Mouse (Mus musculus) forebrain, embryonic 10.5 days (tissue): Measurements from ENCODE around the gene Rnf26. TPM values are rescaled to one million over a fixed set of nuclear protein-coding genes. Genes with fewer than 3 reads are reported as not detected.

Source experiments
- DNase-seq: peaks from one replicate; pipeline ENCODE4 v3.0.0-alpha.2; 2017; ENCODE audit warnings: low spot score; ENCODE audit errors: extremely low spot score
- H3K27ac ChIP-seq: fragments of 300-500 bp; sonication (generic); 2 replicates; pipeline ENCODE4 v1.5.1; 2016; ENCODE audit warnings: mild to moderate bottlenecking
- H3K27me3 ChIP-seq: fragments of 300-500 bp; sonication (generic); 2 replicates; pipeline ENCODE4 v1.6.1; 2016; ENCODE audit warnings: mild to moderate bottlenecking; ENCODE audit not compliant: poor library complexity, severe bottlenecking
- H3K36me3 ChIP-seq: fragments of 300-500 bp; sonication (generic); replicated peaks from 2 replicates; pipeline ENCODE4 v1.6.1; 2016; ENCODE audit warnings: mild to moderate bottlenecking, moderate library complexity
- H3K4me1 ChIP-seq: fragments of 300-500 bp; sonication (generic); 2 replicates; pipeline ENCODE4 v1.6.1; 2016
- H3K4me3 ChIP-seq: fragments of 300-500 bp; sonication (generic); 2 replicates; pipeline ENCODE4 v1.5.1; 2016; ENCODE audit warnings: mild to moderate bottlenecking, moderate library complexity
- H3K9me3 ChIP-seq: fragments of 300-500 bp; sonication (generic); 2 replicates; pipeline ENCODE4 v1.6.1; 2016; ENCODE audit warnings: mild to moderate bottlenecking, moderate library complexity
- WGBS: fragments of 180-500 bp; shearing (Covaris S2); methylation state at CpG from one replicate; pipeline ENCODE4 v1.1.7; 2016; 5-methylcytosine and 5-hydroxymethylcytosine counted together
- polyA plus RNA-seq: library from polyadenylated mRNA; unstranded; fragments of >200 nt; fragmentation: Nextera tagmentation; extraction: Ambion mirVana; gene quantifications from 2 replicates; pipeline ENCODE4 v1.2.1, GENCODE M21; 2016

Gene Rnf26
- 79.5 and 81.5 TPM in 2 replicates for polyA plus RNA-seq

- Histone ChIP-seq H3K9me3 (no peaks in the 10 kb centered on the region), H3K27ac (peak within 1 kb of the TSS; percentile 95), H3K36me3 (peaks cover 29% of the 10 kb centered on the region), H3K27me3 (no peaks in the 10 kb centered on the region), H3K4me1 (peaks cover 49% of the 10 kb centered on the region), H3K4me3 (peak within 1 kb of the TSS; percentile 90)
- peak; percentile 93 for DNase-seq
- WGBS = under 1% methylated on average over 51 of the region's 51 CpGs
Observed at GRCm38 (mm10) chr9:44113105-44113789, at the start of gene Rnf26, which contains the start of gene Gm49380. Gene Rnf26 (minus strand): TSS chr9:44113517. Gene Gm49380 (minus strand): TSS chr9:44113500.

DNA sequence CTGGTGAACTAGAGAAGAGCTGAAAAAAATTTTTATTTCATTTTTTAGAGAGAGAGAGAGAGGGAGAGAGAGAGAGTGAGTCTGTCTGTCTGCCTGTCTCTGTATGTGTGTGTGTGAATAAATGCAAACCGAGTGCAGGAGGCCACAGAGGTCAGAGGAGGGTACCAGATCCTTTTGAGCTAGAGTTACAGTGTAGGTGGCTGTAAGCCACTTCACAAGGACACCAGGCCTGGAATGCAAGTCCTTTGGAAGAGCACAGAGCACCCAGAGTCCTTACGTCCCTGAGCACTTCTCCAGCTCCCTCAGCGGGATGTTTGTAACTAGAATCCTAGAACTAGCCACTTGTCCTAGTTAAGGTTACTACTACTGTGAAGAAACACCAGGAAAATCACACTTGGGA lies 46.6 kb upstream of the Rnf26 start:
- Histone ChIP-seq H3K36me3 (peaks cover 92% of the 10 kb centered on the region), H3K4me1 (no peaks in the 10 kb centered on the region), H3K4me3 (no peak overlapping the region), H3K9me3 (no peaks in the 10 kb centered on the region), H3K27me3 (no peaks in the 10 kb centered on the region), H3K27ac (no peak overlapping the region)
- 88% methylated on average over 3 of the region's 3 CpGs for WGBS
- DNase-seq = no peak

- H3K4me1 ChIP-seq = peaks cover 18% of the 10 kb centered on the region
- H3K27me3 ChIP-seq = no peaks in the 10 kb centered on the region
- H3K9me3 ChIP-seq = no peaks in the 10 kb centered on the region
- DNase-seq = no peak
- H3K36me3 ChIP-seq = peaks cover 86% of the 10 kb centered on the region
- 67% methylated on average over 3 of the region's 3 CpGs for WGBS
- H3K27ac ChIP-seq = no peak overlapping the region
- H3K4me3 ChIP-seq = no peak overlapping the region
Observed at GRCm38 (mm10) chr9:44147290-44147689, 34.0 kb upstream of the Rnf26 start.

DNA sequence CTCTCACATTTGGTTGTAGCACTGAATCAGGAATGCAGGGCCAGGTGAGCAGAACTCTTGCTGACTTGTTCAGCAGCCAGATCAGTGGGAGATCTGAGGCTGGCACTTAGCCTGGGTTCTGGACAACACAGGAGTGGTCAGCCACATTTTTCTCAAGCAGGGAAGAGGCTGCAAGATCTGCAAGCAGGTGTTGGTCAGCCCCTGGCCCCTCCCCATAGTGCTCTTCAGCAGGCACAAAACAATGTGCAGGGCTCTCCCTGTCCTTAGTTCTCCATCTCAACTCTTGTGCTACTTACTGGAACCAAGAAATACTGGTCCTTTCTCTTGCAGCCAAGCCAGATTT lies 31.4 kb upstream of the Rnf26 start:
- no peak for DNase-seq
- peaks cover 18% of the 10 kb centered on the region for H3K4me1 ChIP-seq
- H3K9me3 ChIP-seq = no peaks in the 10 kb centered on the region
- peaks cover 84% of the 10 kb centered on the region for H3K36me3 ChIP-seq
- no peak overlapping the region for H3K27ac ChIP-seq
- H3K27me3 ChIP-seq = no peaks in the 10 kb centered on the region
- no peak overlapping the region for H3K4me3 ChIP-seq

DNA sequence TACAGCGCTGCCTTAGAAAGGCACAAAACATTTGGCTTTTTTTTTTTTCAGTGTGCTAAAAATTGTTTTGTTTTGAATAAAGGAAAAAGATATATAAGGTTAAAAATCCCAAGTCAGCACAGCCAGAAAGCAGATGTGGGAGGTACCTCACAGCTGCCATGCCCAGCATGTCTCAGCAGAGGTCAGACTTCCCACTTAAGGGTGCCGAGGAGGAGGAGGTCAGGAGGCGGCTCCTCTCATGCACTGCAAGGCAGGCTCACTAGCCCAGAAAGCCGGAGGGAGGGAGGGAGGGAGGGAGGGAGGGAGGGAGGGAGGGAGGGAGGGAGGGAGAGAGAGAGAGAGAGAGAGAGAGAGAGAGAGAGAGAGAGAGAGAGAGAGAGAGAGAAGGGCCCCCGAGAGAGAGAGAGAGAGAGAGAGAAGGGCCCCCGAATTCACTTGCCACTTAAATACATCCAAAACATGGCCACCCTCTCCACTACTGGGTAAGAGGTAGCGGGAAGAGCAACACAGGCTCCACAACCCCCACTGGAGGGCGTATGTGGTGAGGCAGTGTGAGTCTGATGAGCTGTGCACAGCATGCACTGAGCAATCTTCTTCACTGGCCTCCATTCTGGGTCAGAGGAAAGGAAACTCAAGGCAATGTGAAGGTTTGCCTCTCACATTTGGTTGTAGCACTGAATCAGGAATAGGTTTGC lies 30.9 kb upstream of the Rnf26 start:
- WGBS = 26% methylated on average over 7 of the region's 8 CpGs
- 0 out of 2 replicates have a peak overlapping the region, but pooled peaks have one; percentile 25 for H3K27ac ChIP-seq
- H3K4me3 ChIP-seq = no peak overlapping the region
- DNase-seq = no peak
- no peaks in the 10 kb centered on the region for H3K9me3 ChIP-seq
- H3K27me3 ChIP-seq = no peaks in the 10 kb centered on the region
- peaks cover 20% of the 10 kb centered on the region for H3K4me1 ChIP-seq
- H3K36me3 ChIP-seq = peaks cover 84% of the 10 kb centered on the region

DNA sequence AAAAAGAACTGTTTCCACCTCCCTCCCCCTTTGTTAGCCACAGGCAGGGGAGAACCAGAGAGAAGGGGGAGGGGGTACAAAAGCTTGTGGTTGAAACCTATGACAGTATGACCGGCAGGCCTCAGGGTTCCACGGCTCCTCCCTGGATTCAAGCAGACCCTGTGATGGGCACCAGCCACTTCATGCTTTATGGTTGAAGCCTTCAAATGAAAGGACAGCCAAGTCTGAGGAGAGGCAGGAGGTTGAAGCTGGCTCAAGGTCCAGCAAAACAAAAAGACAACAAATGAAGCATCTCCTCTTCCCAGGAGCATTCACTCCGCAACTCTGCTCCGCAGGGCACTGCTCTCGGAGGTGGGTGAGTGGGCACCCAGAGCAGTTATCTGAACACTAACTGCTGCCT lies 30.1 kb upstream of the Rnf26 start:
- Histone ChIP-seq H3K36me3 (peaks cover 78% of the 10 kb centered on the region), H3K27ac (0 out of 2 replicates have a peak overlapping the region, but pooled peaks have one; percentile 25), H3K9me3 (no peaks in the 10 kb centered on the region), H3K4me1 (peaks cover 24% of the 10 kb centered on the region), H3K4me3 (no peak overlapping the region), H3K27me3 (no peaks in the 10 kb centered on the region)
- WGBS = 74% methylated on average over 5 of the region's 5 CpGs
- DNase-seq = no peak

DNA sequence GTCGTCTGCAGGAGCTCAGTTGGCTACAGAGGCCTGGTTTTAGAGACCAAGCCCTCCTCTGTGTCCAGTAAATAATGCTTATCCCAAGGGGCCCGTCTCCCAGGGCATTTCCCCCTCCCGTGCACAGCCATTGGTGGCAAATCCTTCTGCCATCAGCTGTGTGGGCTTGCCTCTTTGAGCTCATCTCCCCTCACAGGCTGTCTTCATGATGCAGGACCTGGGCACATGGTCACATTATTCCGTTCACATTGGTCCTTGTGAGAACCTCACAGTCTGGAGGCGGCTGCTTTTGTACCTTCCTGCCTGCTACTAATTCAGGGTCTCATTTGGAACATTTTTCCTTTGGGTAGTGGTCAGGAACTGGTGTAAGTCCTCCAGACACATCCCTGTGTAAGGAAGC lies 28.6 kb upstream of the Rnf26 start:
- H3K36me3 ChIP-seq = peaks cover 71% of the 10 kb centered on the region
- H3K9me3 ChIP-seq = no peaks in the 10 kb centered on the region
- H3K27ac ChIP-seq = no peak overlapping the region
- H3K4me1 ChIP-seq = peaks cover 28% of the 10 kb centered on the region
- 71% methylated on average over 5 of the region's 5 CpGs for WGBS
- H3K4me3 ChIP-seq = no peak overlapping the region
- peaks cover 4% of the 10 kb centered on the region for H3K27me3 ChIP-seq
- no peak for DNase-seq

DNA sequence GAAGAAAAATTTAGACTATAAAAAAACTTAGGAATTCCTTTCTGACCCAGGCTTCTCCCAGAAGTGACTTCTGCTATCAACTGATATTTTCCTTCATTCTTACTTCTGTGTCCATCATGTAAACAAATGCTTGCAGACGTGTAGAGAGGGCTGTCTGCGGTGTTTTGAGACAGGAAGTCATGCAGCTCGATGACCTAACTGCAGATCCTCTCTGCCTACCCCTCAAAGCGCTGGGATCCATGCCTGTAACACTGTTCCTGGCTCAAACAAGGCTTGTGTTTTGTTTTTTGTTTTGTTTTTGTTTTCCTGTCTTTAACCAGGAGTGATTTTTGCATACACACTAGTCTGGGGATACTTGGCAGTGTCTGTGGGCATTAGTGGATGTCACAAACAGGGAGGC lies 24.5 kb upstream of the Rnf26 start:
- Histone ChIP-seq H3K27me3 (peaks cover 45% of the 10 kb centered on the region), H3K4me3 (no peak overlapping the region), H3K4me1 (peaks cover 50% of the 10 kb centered on the region), H3K36me3 (peaks cover 37% of the 10 kb centered on the region), H3K27ac (no peak overlapping the region), H3K9me3 (no peaks in the 10 kb centered on the region)
- WGBS = 80% methylated on average over 4 of the region's 4 CpGs
- no peak for DNase-seq

- 68% methylated on average over 7 of the region's 7 CpGs for WGBS
- Histone ChIP-seq H3K27me3 (peaks cover 65% of the 10 kb centered on the region), H3K4me3 (peak overlapping the region; percentile 63), H3K27ac (0 out of 2 replicates have a peak overlapping the region, but pooled peaks have one; percentile 74), H3K4me1 (peaks cover 60% of the 10 kb centered on the region), H3K36me3 (peaks cover 21% of the 10 kb centered on the region), H3K9me3 (no peaks in the 10 kb centered on the region)
- no peak for DNase-seq
Observed at GRCm38 (mm10) chr9:44135731-44136411, 22.6 kb upstream of the Rnf26 start.

- Histone ChIP-seq H3K27me3 (peaks cover 69% of the 10 kb centered on the region), H3K4me1 (peaks cover 68% of the 10 kb centered on the region), H3K36me3 (peaks cover 13% of the 10 kb centered on the region), H3K27ac (peak overlapping the region; percentile 74), H3K9me3 (no peaks in the 10 kb centered on the region), H3K4me3 (peak overlapping the region; percentile 63)
- DNase-seq = peak; percentile 44
- WGBS = 3% methylated on average over 49 of the region's 49 CpGs
Observed at GRCm38 (mm10) chr9:44134851-44135730, 21.8 kb upstream of the Rnf26 start.

DNA sequence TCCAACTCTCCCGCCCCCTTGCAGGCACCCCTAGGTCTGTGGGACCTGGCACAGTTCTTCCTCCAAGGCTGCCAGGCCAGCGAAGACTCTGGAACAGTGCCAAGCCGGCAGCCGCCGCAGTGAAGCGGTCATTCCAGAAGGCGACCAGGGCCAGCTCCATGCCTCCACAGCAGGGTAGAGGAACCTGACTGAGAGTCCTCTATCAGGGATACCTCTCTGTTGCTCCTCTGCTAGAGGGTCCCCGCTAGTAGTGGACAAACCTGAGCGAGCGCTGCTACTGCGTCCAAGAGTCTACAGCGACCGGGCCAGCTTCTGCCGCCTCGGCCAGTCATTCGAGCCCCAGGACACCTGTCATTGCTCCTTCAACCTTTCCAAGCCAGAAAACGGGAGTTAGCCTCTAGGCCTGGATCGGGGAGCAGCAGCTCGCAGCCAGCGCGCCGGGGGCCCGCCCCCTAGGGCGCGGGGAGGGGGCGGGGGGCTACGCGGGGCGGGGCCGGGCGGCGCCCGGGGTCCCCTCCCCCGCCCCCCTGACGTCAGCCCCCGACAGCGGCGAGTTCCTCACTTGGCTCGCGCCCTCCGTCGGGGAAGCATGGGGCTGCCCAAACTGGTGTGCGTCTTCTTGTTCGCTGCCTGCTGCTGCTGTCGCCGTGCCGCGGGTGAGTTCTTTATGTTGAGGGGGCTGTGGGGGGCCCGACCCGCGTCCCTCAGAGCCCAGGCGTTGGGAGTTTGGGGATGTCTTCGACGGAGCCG lies 21.0 kb upstream of the Rnf26 start, which contains the start of gene Mcam:
Gene Mcam, plus strand, starts transcription at position 369 of the 750 bp plus-strand sequence.
- Histone ChIP-seq H3K4me3 (peak within 1 kb of the TSS; percentile 63), H3K4me1 (peaks cover 74% of the 10 kb centered on the region), H3K36me3 (peaks cover 5% of the 10 kb centered on the region), H3K27me3 (peaks cover 70% of the 10 kb centered on the region), H3K27ac (peak within 1 kb of the TSS; percentile 74), H3K9me3 (no peaks in the 10 kb centered on the region)
- WGBS = 2% methylated on average over 54 of the region's 55 CpGs
- DNase-seq = peak; percentile 58
